Mouse (Mus musculus): Measurements from ENCODE around the gene Cox10.

- no peak for TF ChIP-seq CTCF (conservative IDR thresholded peaks at IDR 0.05 in 1 of 2, IDR thresholded peaks at IDR 0.05 in 1 of 2; ENCODE audit: low read depth in 2 of 2, low read length in 2 of 2)
- no peak for TF ChIP-seq GABPA (IDR thresholded peaks at IDR 0.05; ENCODE audit: insufficient replicate concordance, low read depth, low read length)
- TF ChIP-seq CHD1 (IDR thresholded peaks at IDR 0.05; ENCODE audit: low read depth, low read length), result no peak
- TF ChIP-seq POLR2A (IDR thresholded peaks at IDR 0.05; ENCODE audit: low read depth, low read length), result no peak
Observed at GRCm38 (mm10) chr11:64073379-64073778, 5.9 kb downstream of the Cox10 start.

Data from CH12.LX (cell line).